Mouse (Mus musculus): ENCODE measurements at regions not wholly inside any gene's neighbourhood (a gene's known extent, or its start where the extent isn't known, plus 50 kb on each side); places are given as distances from the start of the nearest gene placed in this dataset.

GRCm38 (mm10) chr11:24226755-24227154, 148.9 kb downstream of the Bcl11a start:
- ATAC-seq (replicated peaks; ENCODE audit: low FRiP score, low TSS enrichment, poor library complexity, severe bottlenecking) = no peak

- ATAC-seq (replicated peaks; ENCODE audit: low FRiP score, low TSS enrichment, poor library complexity, severe bottlenecking) = no peak
These were observed 155.5 kb downstream of the Bcl11a start for GRCm38 (mm10) chr11:24233376-24233775.

GRCm38 (mm10) chr11:24233821-24234220, 156.0 kb downstream of the Bcl11a start:
- no peak for ATAC-seq (replicated peaks; ENCODE audit: low FRiP score, low TSS enrichment, poor library complexity, severe bottlenecking)

- ATAC-seq (replicated peaks; ENCODE audit: low FRiP score, low TSS enrichment, poor library complexity, severe bottlenecking) = no peak
These were observed 156.6 kb downstream of the Bcl11a start for GRCm38 (mm10) chr11:24234422-24234821.

GRCm38 (mm10) chr11:24235326-24235725, 157.5 kb downstream of the Bcl11a start:
- ATAC-seq (replicated peaks; ENCODE audit: low FRiP score, low TSS enrichment, poor library complexity, severe bottlenecking) = no peak

GRCm38 (mm10) chr11:24239631-24240030, 161.8 kb downstream of the Bcl11a start:
- ATAC-seq (replicated peaks; ENCODE audit: low FRiP score, low TSS enrichment, poor library complexity, severe bottlenecking) = no peak

- no peak for ATAC-seq (replicated peaks; ENCODE audit: low FRiP score, low TSS enrichment, poor library complexity, severe bottlenecking)
These were observed 164.2 kb downstream of the Bcl11a start for GRCm38 (mm10) chr11:24242096-24242495.

GRCm38 (mm10) chr11:24242888-24243287, 165.0 kb downstream of the Bcl11a start:
- no peak for ATAC-seq (replicated peaks; ENCODE audit: low FRiP score, low TSS enrichment, poor library complexity, severe bottlenecking)

- no peak for ATAC-seq (replicated peaks; ENCODE audit: low FRiP score, low TSS enrichment, poor library complexity, severe bottlenecking)
These were observed 167.5 kb downstream of the Bcl11a start for GRCm38 (mm10) chr11:24245390-24245789.

- ATAC-seq (replicated peaks; ENCODE audit: low FRiP score, low TSS enrichment, poor library complexity, severe bottlenecking) = no peak
These were observed 168.5 kb downstream of the Bcl11a start for GRCm38 (mm10) chr11:24246314-24246713.

- ATAC-seq (replicated peaks; ENCODE audit: low FRiP score, low TSS enrichment, poor library complexity, severe bottlenecking) = no peak
These were observed 169.4 kb downstream of the Bcl11a start for GRCm38 (mm10) chr11:24247285-24247684.

- ATAC-seq (replicated peaks; ENCODE audit: low FRiP score, low TSS enrichment, poor library complexity, severe bottlenecking) = no peak
These were observed 173.7 kb downstream of the Bcl11a start for GRCm38 (mm10) chr11:24251516-24251915.

- ATAC-seq (replicated peaks; ENCODE audit: low FRiP score, low TSS enrichment, poor library complexity, severe bottlenecking) = 0 out of 2 replicates have a peak, but pooled peaks have one; percentile 45
These were observed 177.6 kb downstream of the Bcl11a start for GRCm38 (mm10) chr11:24255201-24256060.

GRCm38 (mm10) chr11:24257741-24258140, 179.9 kb downstream of the Bcl11a start:
- ATAC-seq (replicated peaks; ENCODE audit: low FRiP score, low TSS enrichment, poor library complexity, severe bottlenecking) = no peak

GRCm38 (mm10) chr11:24258340-24258739, 180.5 kb downstream of the Bcl11a start:
- ATAC-seq (replicated peaks; ENCODE audit: low FRiP score, low TSS enrichment, poor library complexity, severe bottlenecking) = no peak

GRCm38 (mm10) chr11:24259668-24260067, 181.8 kb downstream of the Bcl11a start:
- ATAC-seq (replicated peaks; ENCODE audit: low FRiP score, low TSS enrichment, poor library complexity, severe bottlenecking) = no peak

GRCm38 (mm10) chr11:24269046-24269445, 191.2 kb downstream of the Bcl11a start:
- no peak for ATAC-seq (replicated peaks; ENCODE audit: low FRiP score, low TSS enrichment, poor library complexity, severe bottlenecking)

- ATAC-seq (replicated peaks; ENCODE audit: low FRiP score, low TSS enrichment, poor library complexity, severe bottlenecking) = no peak
These were observed 203.8 kb downstream of the Bcl11a start for GRCm38 (mm10) chr11:24281628-24282027.

GRCm38 (mm10) chr11:24282556-24282955, 204.7 kb downstream of the Bcl11a start:
- ATAC-seq (replicated peaks; ENCODE audit: low FRiP score, low TSS enrichment, poor library complexity, severe bottlenecking) = no peak

- no peak for ATAC-seq (replicated peaks; ENCODE audit: low FRiP score, low TSS enrichment, poor library complexity, severe bottlenecking)
These were observed 208.6 kb downstream of the Bcl11a start for GRCm38 (mm10) chr11:24286129-24287108.
